Mouse (Mus musculus) gastrocnemius, postnatal 25 days (tissue): ENCODE measurements around the gene Irf2bp2. TPM values are rescaled to one million over a fixed set of nuclear protein-coding genes. Genes with fewer than 3 reads are reported as not detected.

ENCODE experiments used
- total RNA-seq, 2 experiments: library from RNA; stranded (reverse); gene quantifications; 1 replicate in 1 of 2; 2 replicates in 1 of 2; pipeline ENCODE4 v1.2.3; 2021

Irf2bp2 gene
- total RNA-seq, 2 experiments from 2014 or later, result 19.0 to 35.9 TPM

Other genes starting within 250 kb of the Irf2bp2 start
- gene Coa6, start 171.5 kb downstream of the Irf2bp2 start, total RNA-seq, result 10 to 100 TPM; 19.8 to 23.0 TPM
- 1 to 10 TPM; 4.7 to 5.5 TPM for gene Tarbp1, start 118.9 kb downstream of the Irf2bp2 start, total RNA-seq